Mouse (Mus musculus) gastrocnemius, adult 2 months (tissue): Measurements from ENCODE around the gene Clasrp. TPM values are rescaled to one million over a fixed set of nuclear protein-coding genes. Genes with fewer than 3 reads are reported as not detected.
A peak's percentile ranks its signal among the peaks of the same experiment; 100 is the strongest.

Experiments
- DNase-seq: peaks from one replicate; pipeline ENCODE4 v3.0.0; 2022
- H3K27ac ChIP-seq: fragments of 200-600 bp; 2 replicates; pipeline ENCODE4 v1.8.1; 2022; ENCODE audit warnings: mild to moderate bottlenecking
- H3K4me3 ChIP-seq: fragments of 200-600 bp; 2 replicates; pipeline ENCODE4 v1.8.1; 2022; ENCODE audit warnings: mild to moderate bottlenecking, moderate library complexity
- CTCF ChIP-seq: fragments of 200-600 bp; IDR thresholded peaks from 2 replicates; pipeline ENCODE4 v1.8.1; 2022; ENCODE audit warnings: antibody characterized with exemption, mild to moderate bottlenecking, moderate library complexity
- intact Hi-C: fragments of 180-260 bp; cut with DNase I; formaldehyde crosslinking; loops from one replicate; pipeline ENCODE4 v1.15.1; 2025
- total RNA-seq, 2 experiments: library from RNA; stranded (reverse); gene quantifications; 2 replicates each; pipeline ENCODE4 v1.2.3; 2021

The Clasrp gene
- total RNA-seq, 2 experiments from 2014 or later: 13.7 to 15.1 TPM

GRCm38 (mm10) chr7:19593061-19593730 is 11.1 kb downstream of the Clasrp start:
- no peak overlapping the region for H3K27ac ChIP-seq
- intact Hi-C loops: no loop called here
- H3K4me3 ChIP-seq: no peak overlapping the region
- DNase-seq: no peak
- no peak for TF ChIP-seq CTCF

DNA sequence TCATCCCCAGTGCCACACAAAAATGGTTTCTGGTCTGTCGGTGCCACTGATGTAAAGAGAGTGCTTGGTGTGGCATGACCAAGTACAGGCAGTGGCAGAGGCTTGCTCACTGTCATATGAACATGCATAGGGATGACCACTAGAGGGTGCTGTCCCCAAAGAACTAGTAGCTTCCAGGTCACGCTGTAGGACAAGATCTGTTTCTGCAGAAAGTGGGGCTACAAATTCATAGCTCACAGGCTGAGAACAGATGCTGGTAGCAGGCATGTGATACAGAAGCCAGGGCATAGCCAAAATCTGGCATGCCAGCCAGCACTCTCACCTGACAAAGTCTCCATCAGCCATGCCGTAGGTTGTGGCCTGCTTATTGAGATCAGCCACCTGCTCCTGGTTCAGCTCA is 14.4 kb downstream of the Clasrp start:
- intact Hi-C loops: loop anchor here (1.0 to 2.0 kb wide), 2 partner anchors 29 to 87 kb away; no protein-coding TSS in a partner anchor
- Histone ChIP-seq H3K4me3 (no peak overlapping the region), H3K27ac (no peak overlapping the region)
- TF ChIP-seq CTCF: peak; percentile 93
- peak; percentile 72 for DNase-seq

DNA sequence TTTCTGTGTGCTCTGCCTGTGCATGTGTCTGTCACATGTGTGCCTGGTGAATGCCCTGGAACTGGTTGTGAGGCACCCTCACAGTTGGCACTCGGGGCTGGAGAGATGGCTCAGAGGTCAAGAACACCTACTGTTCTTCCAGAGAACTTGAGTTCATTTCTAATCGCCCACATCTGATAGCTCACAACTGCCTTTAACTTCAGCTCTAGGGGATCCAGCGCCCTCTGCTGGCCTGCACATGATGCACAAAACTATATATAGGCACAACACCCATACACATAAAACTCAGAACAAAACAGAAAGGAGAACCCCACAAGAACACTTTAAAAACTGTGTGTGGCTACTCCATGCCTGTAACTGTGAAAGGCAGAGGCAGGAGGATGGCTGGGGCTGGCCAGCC is 15.1 kb downstream of the Clasrp start:
- DNase-seq: peak; percentile 62
- TF ChIP-seq CTCF: peak; percentile 62
- Histone ChIP-seq H3K27ac (no peak overlapping the region), H3K4me3 (no peak overlapping the region)
- intact Hi-C loops: loop anchor here (1.0 kb wide), 1 partner anchor 86 kb away; no protein-coding TSS in a partner anchor

GRCm38 (mm10) chr7:19586269-19586668 is 18.0 kb downstream of the Clasrp start:
- no peak overlapping the region for H3K4me3 ChIP-seq
- H3K27ac ChIP-seq: no peak overlapping the region
- no peak for DNase-seq
- intact Hi-C loops: no loop called here
- TF ChIP-seq CTCF: no peak

DNA sequence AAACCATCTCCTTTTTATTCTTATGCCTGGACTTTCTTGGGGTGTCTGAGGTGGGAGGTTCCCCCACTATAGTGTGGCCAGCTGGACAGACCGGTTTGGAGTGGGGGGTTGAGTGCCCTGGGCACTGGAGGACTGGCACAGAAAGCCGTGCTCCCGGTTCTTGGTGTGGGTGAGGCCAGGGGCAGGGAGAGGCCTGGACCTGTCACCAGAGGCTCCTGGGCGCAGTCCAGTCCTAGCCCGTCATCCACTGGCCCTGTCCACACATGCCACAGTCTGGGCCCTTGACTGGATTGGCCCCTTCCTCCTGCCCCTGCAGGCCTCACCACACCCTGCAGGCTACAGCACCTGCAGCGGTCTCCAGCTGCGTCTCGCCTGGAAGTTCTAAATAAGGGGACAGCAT is 23.7 kb downstream of the Clasrp start:
- H3K27ac ChIP-seq: no peak overlapping the region
- no peak overlapping the region for H3K4me3 ChIP-seq
- TF ChIP-seq CTCF: no peak
- DNase-seq: no peak
- intact Hi-C loops: no loop called here

- intact Hi-C loops: loop anchor here (5.0 to 10.0 kb wide), 2 partner anchors 38 to 175 kb away; partner anchors contain the start of genes Ckm and Klc3
- no peak overlapping the region for H3K4me3 ChIP-seq
- TF ChIP-seq CTCF: no peak
- no peak overlapping the region for H3K27ac ChIP-seq
- no peak for DNase-seq
These were observed 24.5 kb downstream of the Clasrp start for GRCm38 (mm10) chr7:19579751-19580150.

DNA sequence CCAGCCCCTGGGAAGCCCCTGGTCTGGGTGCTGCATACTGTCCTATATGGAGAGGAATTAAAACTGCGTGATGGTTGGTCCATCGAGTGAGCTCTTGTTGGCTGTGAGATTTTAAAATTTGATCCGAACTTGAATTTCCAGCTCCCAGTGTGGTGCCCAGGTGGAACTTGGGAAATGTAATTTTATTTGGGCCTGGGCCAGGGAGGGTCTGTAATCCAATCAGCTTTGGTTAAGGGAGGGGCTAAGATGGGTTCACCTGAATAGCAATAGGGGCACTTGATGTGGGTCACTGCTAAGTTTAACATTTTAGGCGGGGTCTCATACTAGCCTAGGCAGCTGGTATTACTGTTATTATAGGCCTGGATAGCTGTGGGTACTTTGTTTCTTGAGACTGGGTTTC is 25.9 kb downstream of the Clasrp start:
- intact Hi-C loops: loop anchor here (5.0 to 10.0 kb wide), 2 partner anchors 39 to 174 kb away; partner anchors contain the start of genes Ckm and Klc3
- H3K27ac ChIP-seq: no peak overlapping the region
- no peak for TF ChIP-seq CTCF
- peak overlapping the region; percentile 73 for H3K4me3 ChIP-seq
- DNase-seq: no peak

GRCm38 (mm10) chr7:19577877-19578414 is 26.3 kb downstream of the Clasrp start:
- Histone ChIP-seq H3K27ac (peak overlapping the region; percentile 61), H3K4me3 (peak overlapping the region; percentile 73)
- intact Hi-C loops: loop anchor here (5.0 to 10.0 kb wide), 2 partner anchors 39 to 173 kb away; partner anchors contain the start of genes Ckm and Klc3
- no peak for TF ChIP-seq CTCF
- DNase-seq: peak; percentile 57

GRCm38 (mm10) chr7:19577141-19577852 is 27.0 kb downstream of the Clasrp start, which contains the start of the genes Zfp296 and Gemin7:
TSS of gene Zfp296 (plus strand) at chr7:19577287.
TSS of gene Gemin7 (minus strand) at chr7:19577595.
- peak; percentile 57 for DNase-seq
- intact Hi-C loops: loop anchor here (5.0 to 10.0 kb wide), 2 partner anchors 40 to 172 kb away; partner anchors contain the start of genes Ckm and Klc3
- H3K4me3 ChIP-seq: peak within 1 kb of the TSS; percentile 73
- no peak for TF ChIP-seq CTCF
- peak within 1 kb of the TSS; percentile 61 for H3K27ac ChIP-seq

DNA sequence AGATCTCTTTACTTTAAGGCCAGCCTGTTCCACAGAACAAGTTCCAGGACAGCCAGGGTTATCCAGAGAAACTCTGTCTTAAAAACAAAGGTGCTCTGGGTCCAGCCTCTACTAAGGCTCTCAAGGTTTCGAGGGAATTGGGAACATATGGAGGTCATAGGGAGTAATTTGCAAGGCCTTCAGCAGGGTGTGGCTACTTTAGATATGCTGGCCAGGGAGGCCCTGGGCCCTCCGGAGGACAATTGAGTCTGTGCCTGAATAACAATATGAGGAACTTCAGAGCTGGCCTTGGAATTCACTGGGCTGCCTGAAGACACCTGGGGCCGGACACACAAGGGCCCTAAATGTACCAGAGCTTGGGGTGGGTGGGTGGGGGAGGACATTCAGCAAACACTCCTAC is 28.7 kb downstream of the Clasrp start:
- no peak for DNase-seq
- no peak for TF ChIP-seq CTCF
- H3K4me3 ChIP-seq: no peak overlapping the region
- intact Hi-C loops: loop anchor here (5.0 to 10.0 kb wide), 2 partner anchors 42 to 171 kb away; partner anchors contain the start of genes Ckm and Klc3
- no peak overlapping the region for H3K27ac ChIP-seq

GRCm38 (mm10) chr7:19573776-19574140 is 30.5 kb downstream of the Clasrp start:
- no peak for DNase-seq
- no peak for TF ChIP-seq CTCF
- intact Hi-C loops: loop anchor here (5.0 to 10.0 kb wide), 3 partner anchors 71 to 169 kb away; partner anchors contain the start of genes Ckm, Klc3 and Mark4
- Histone ChIP-seq H3K27ac (peak overlapping the region; percentile 95), H3K4me3 (peak overlapping the region; percentile 95)

DNA sequence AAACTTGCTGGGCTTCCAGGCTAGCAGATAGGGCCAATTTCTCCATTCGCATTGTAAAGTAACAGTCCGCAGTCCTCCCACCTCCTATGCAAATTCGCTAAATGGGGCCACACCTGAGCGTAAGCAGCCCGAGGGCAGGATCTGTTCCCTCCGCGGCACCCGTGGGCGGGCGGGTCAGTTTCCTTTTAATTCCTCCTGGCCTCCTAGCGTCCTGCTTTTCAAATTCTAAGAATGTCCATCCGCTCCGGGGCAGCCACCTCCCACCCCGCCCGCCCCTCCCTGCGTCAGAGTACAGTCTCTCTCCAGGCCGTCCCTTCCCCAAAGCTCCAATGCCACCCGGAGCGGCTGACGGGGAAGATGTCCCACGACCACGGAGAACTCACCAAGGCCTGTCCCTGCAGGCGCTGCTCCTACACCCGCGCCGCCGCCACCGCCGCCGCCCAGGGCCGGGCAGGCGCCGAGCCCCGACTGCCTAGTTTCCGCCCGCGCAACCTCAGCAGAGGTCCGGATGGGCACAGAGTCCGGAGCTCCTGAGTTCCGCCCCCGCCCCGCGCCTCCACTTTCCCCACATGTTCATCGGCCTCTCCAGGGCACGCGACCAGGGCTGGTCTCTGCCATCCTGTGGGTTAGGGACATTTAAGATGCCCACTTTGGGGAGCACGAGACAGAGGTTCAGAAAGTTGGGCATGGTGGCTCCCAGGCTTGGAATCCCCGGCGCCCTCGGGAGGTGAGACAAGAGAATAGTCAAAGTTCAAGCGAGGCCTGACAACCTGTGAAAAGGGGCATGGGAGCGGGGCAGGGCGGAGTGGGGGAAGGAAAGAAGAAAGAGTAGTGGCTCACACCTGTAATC is 31.1 kb downstream of the Clasrp start:
- TF ChIP-seq CTCF: peak; percentile 49
- H3K27ac ChIP-seq: peak overlapping the region; percentile 95
- intact Hi-C loops: loop anchor here (5.0 to 10.0 kb wide), 3 partner anchors 71 to 168 kb away; partner anchors contain the start of genes Ckm, Klc3 and Mark4
- H3K4me3 ChIP-seq: peak overlapping the region; percentile 95
- peak; percentile 90 for DNase-seq
